Mouse (Mus musculus) kidney, postnatal 36 days (tissue): ENCODE measurements at regions not wholly inside any gene's neighbourhood (a gene's known extent, or its start where the extent isn't known, plus 50 kb on each side); places are given as distances from the start of the nearest gene placed in this dataset.
"Not testable (repeated sequence)": the region's sequence is repeated elsewhere in the genome, so short reads cannot be mapped to it uniquely, and the experiment has no call there.

Experiments used
- DNase-seq, 2 experiments: peaks; one replicate each; pipeline ENCODE4 v3.0.0; 2021 to 2022; ENCODE audit warnings: mixed read lengths in 2 of 2

GRCm38 (mm10) chr2:171586853-171587220 lies 456.4 kb downstream of the Cbln4 start:
- peak; percentile 6 to 29 for DNase-seq

GRCm38 (mm10) chr2:171586217-171586852 lies 456.9 kb downstream of the Cbln4 start:
- peak in 1 of 2 experiments; percentile 6 for DNase-seq

GRCm38 (mm10) chr2:171574360-171574759 lies 468.9 kb downstream of the Cbln4 start:
- DNase-seq, result no peak

- DNase-seq, result no peak
These were observed 480.6 kb downstream of the Cbln4 start for GRCm38 (mm10) chr2:171562656-171563055.

GRCm38 (mm10) chr2:171542768-171543167 lies 500.5 kb downstream of the Cbln4 start:
- not testable (repeated sequence) for DNase-seq

GRCm38 (mm10) chr2:171514876-171515275 lies 528.4 kb downstream of the Cbln4 start:
- DNase-seq, result no peak

- DNase-seq, result peak in 1 of 2 experiments; percentile 0
These were observed 546.6 kb downstream of the Cbln4 start for GRCm38 (mm10) chr2:171496620-171497019.

- peak; percentile 19 to 78 for DNase-seq
These were observed 549.5 kb downstream of the Cbln4 start for GRCm38 (mm10) chr2:171493741-171494140.

GRCm38 (mm10) chr2:171487284-171487683 lies 556.0 kb downstream of the Cbln4 start:
- DNase-seq, result no peak

- no peak for DNase-seq
These were observed 590.0 kb downstream of the Cbln4 start for GRCm38 (mm10) chr2:171453241-171453640.

GRCm38 (mm10) chr2:171406057-171406456 lies 637.2 kb downstream of the Cbln4 start:
- DNase-seq, result no peak

- DNase-seq, result no peak
These were observed 654.3 kb downstream of the Cbln4 start for GRCm38 (mm10) chr2:171388936-171389335.

GRCm38 (mm10) chr2:171373457-171373856 lies 641.9 kb downstream of the Dok5 start:
- DNase-seq, result no peak

- DNase-seq, result no peak
These were observed 641.4 kb downstream of the Dok5 start for GRCm38 (mm10) chr2:171373016-171373415.

GRCm38 (mm10) chr2:171371751-171372150 lies 640.1 kb downstream of the Dok5 start:
- DNase-seq, result no peak

- no peak for DNase-seq
These were observed 633.9 kb downstream of the Dok5 start for GRCm38 (mm10) chr2:171365553-171365952.

- peak in 1 of 2 experiments; percentile 34 for DNase-seq
These were observed 633.0 kb downstream of the Dok5 start for GRCm38 (mm10) chr2:171364621-171365020.

GRCm38 (mm10) chr2:171363381-171363780 lies 631.8 kb downstream of the Dok5 start:
- no peak for DNase-seq

- no peak for DNase-seq
These were observed 626.6 kb downstream of the Dok5 start for GRCm38 (mm10) chr2:171358071-171358760.

GRCm38 (mm10) chr2:171348156-171348555 lies 616.5 kb downstream of the Dok5 start:
- DNase-seq, result no peak

GRCm38 (mm10) chr2:171333816-171334757 lies 602.5 kb downstream of the Dok5 start:
- no peak for DNase-seq

GRCm38 (mm10) chr2:171332826-171333225 lies 601.2 kb downstream of the Dok5 start:
- DNase-seq, result no peak

- DNase-seq, result no peak
These were observed 599.9 kb downstream of the Dok5 start for GRCm38 (mm10) chr2:171331529-171331928.
